Mouse (Mus musculus) embryonic facial prominence, embryonic 13.5 days (tissue): ENCODE measurements around the gene Vps26a. TPM values are rescaled to one million over a fixed set of nuclear protein-coding genes. Genes with fewer than 3 reads are reported as not detected.

ENCODE experiments used
- ATAC-seq: fragments of 200-750 bp; cut with Nextera tagmentation; 2 replicates; pipeline ENCODE4 v1.8.0; 2017; ENCODE audit warnings: low read depth; ENCODE audit not compliant: insufficient number of reproducible peaks, insufficient read depth, low FRiP score, low TSS enrichment
- H3K27ac ChIP-seq: fragments of 300-500 bp; sonication (generic); 2 replicates; pipeline ENCODE4 v1.5.1; 2015; ENCODE audit warnings: moderate library complexity, mild to moderate bottlenecking, inconsistent platforms
- H3K27me3 ChIP-seq: fragments of 300-500 bp; sonication (generic); 2 replicates; pipeline ENCODE4 v1.6.1; 2015; ENCODE audit warnings: mild to moderate bottlenecking, inconsistent platforms
- H3K36me3 ChIP-seq: fragments of 300-500 bp; sonication (generic); 2 replicates; pipeline ENCODE4 v1.6.1; 2015; ENCODE audit warnings: mild to moderate bottlenecking, inconsistent platforms
- H3K4me1 ChIP-seq: fragments of 300-500 bp; sonication (generic); 2 replicates; pipeline ENCODE4 v1.6.1; 2015; ENCODE audit warnings: inconsistent platforms
- H3K4me2 ChIP-seq: fragments of 300-500 bp; sonication (generic); 2 replicates; pipeline ENCODE4 v1.6.1; 2015; ENCODE audit warnings: moderate library complexity, mild to moderate bottlenecking, inconsistent platforms
- H3K4me3 ChIP-seq: fragments of 300-500 bp; sonication (generic); 2 replicates; pipeline ENCODE4 v1.5.1; 2015; ENCODE audit warnings: mild to moderate bottlenecking, inconsistent platforms
- H3K9ac ChIP-seq: fragments of 300-500 bp; sonication (generic); 2 replicates; pipeline ENCODE4 v1.6.1; 2015; ENCODE audit warnings: mild to moderate bottlenecking, inconsistent platforms
- H3K9me3 ChIP-seq: fragments of 300-500 bp; sonication (generic); 2 replicates; pipeline ENCODE4 v1.6.1; 2016; ENCODE audit warnings: inconsistent platforms
- WGBS: fragments of 180-500 bp; shearing (Covaris S2); methylation state at CpG from one replicate; pipeline ENCODE4 v1.1.7; 2015; ENCODE audit warnings: mixed read lengths; 5-methylcytosine and 5-hydroxymethylcytosine counted together
- polyA plus RNA-seq: library from polyadenylated mRNA; unstranded; fragments of >200 nt; fragmentation: Nextera tagmentation; extraction: Ambion mirVana; gene quantifications from 2 replicates; pipeline ENCODE4 v1.2.1, GENCODE M21; 2015

Gene Vps26a
- polyA plus RNA-seq, 1 experiment from 2014 or later, result 76.0 TPM

- peak overlapping the region; percentile 33 for H3K4me3 ChIP-seq
- H3K27ac ChIP-seq, result no peak overlapping the region
- H3K9ac ChIP-seq, result peak overlapping the region; percentile 59; the same call in 1 of the 2 replicates
- WGBS, result 6% methylated on average over 11 of the region's 11 CpGs
- H3K4me1 ChIP-seq, result 0 out of 2 replicates have a peak, but pooled peaks cover 6% of the 10 kb centered on the region
- no peaks in the 10 kb centered on the region for H3K9me3 ChIP-seq
- H3K27me3 ChIP-seq, result peaks cover 23% of the 10 kb centered on the region
- peak overlapping the region; percentile 64 for H3K4me2 ChIP-seq
- no peaks in the 10 kb centered on the region for H3K36me3 ChIP-seq
- no peak for ATAC-seq
Observed at GRCm38 (mm10) chr10:62508459-62508858, 21.9 kb upstream of the Vps26a start.

- peak overlapping the region; percentile 33 for H3K4me3 ChIP-seq
Observed at GRCm38 (mm10) chr10:62507591-62508308, 21.1 kb upstream of the Vps26a start.

GRCm38 (mm10) chr10:62507071-62507470, 20.5 kb upstream of the Vps26a start:
- Histone ChIP-seq H3K4me1 (0 out of 2 replicates have a peak, but pooled peaks cover 6% of the 10 kb centered on the region), H3K9ac (no peak overlapping the region), H3K4me3 (no peak overlapping the region), H3K27ac (no peak overlapping the region), H3K4me2 (no peak overlapping the region), H3K9me3 (no peaks in the 10 kb centered on the region), H3K27me3 (peaks cover 23% of the 10 kb centered on the region), H3K36me3 (no peaks in the 10 kb centered on the region)
- ATAC-seq, result no peak
- WGBS, result 85% methylated on average over 4 of the region's 4 CpGs

More at GRCm38 (mm10) chr10:62507591-62508308, 21.1 kb upstream of the Vps26a start:
- peaks cover 23% of the 10 kb centered on the region for H3K27me3 ChIP-seq
- 0 out of 2 replicates have a peak, but pooled peaks cover 6% of the 10 kb centered on the region for H3K4me1 ChIP-seq
- H3K9ac ChIP-seq, result peak overlapping the region; percentile 59
- no peaks in the 10 kb centered on the region for H3K36me3 ChIP-seq
- peak overlapping the region; percentile 64 for H3K4me2 ChIP-seq
- no peak overlapping the region for H3K27ac ChIP-seq
- H3K9me3 ChIP-seq, result no peaks in the 10 kb centered on the region
- no peak for ATAC-seq
- 13% methylated on average over 18 of the region's 18 CpGs for WGBS

GRCm38 (mm10) chr10:62506019-62506556, 19.5 kb upstream of the Vps26a start:
- Histone ChIP-seq H3K9me3 (no peaks in the 10 kb centered on the region), H3K4me2 (no peak overlapping the region), H3K27me3 (peaks cover 23% of the 10 kb centered on the region), H3K36me3 (no peaks in the 10 kb centered on the region), H3K27ac (no peak overlapping the region), H3K4me3 (no peak overlapping the region), H3K9ac (no peak overlapping the region), H3K4me1 (0 out of 2 replicates have a peak, but pooled peaks cover 6% of the 10 kb centered on the region)
- 83% methylated on average over 17 of the region's 17 CpGs for WGBS
- no peak for ATAC-seq

- Histone ChIP-seq H3K4me3 (no peak overlapping the region), H3K9ac (no peak overlapping the region), H3K4me2 (no peak overlapping the region), H3K27ac (no peak overlapping the region), H3K27me3 (peaks cover 23% of the 10 kb centered on the region), H3K36me3 (no peaks in the 10 kb centered on the region), H3K4me1 (0 out of 2 replicates have a peak, but pooled peaks cover 6% of the 10 kb centered on the region), H3K9me3 (no peaks in the 10 kb centered on the region)
- ATAC-seq, result no peak
- WGBS, result 79% methylated on average over 9 of the region's 9 CpGs
Observed at GRCm38 (mm10) chr10:62505224-62505983, 18.8 kb upstream of the Vps26a start.

- H3K4me2 ChIP-seq, result no peak overlapping the region
- H3K9me3 ChIP-seq, result no peaks in the 10 kb centered on the region
- no peak for ATAC-seq
- WGBS, result 75% methylated on average over 12 of the region's 12 CpGs
- no peak overlapping the region for H3K27ac ChIP-seq
- no peak overlapping the region for H3K4me3 ChIP-seq
- no peak overlapping the region for H3K9ac ChIP-seq
- H3K36me3 ChIP-seq, result no peaks in the 10 kb centered on the region
- 0 out of 2 replicates have a peak, but pooled peaks cover 6% of the 10 kb centered on the region for H3K4me1 ChIP-seq
- peaks cover 22% of the 10 kb centered on the region for H3K27me3 ChIP-seq
Observed at GRCm38 (mm10) chr10:62503836-62504628, 17.4 kb upstream of the Vps26a start.

- WGBS, result 76% methylated on average over 4 of the region's 4 CpGs
- Histone ChIP-seq H3K36me3 (no peaks in the 10 kb centered on the region), H3K9me3 (no peaks in the 10 kb centered on the region), H3K9ac (no peak overlapping the region), H3K27me3 (peaks cover 16% of the 10 kb centered on the region), H3K27ac (no peak overlapping the region), H3K4me2 (no peak overlapping the region), H3K4me1 (0 out of 2 replicates have a peak, but pooled peaks cover 1% of the 10 kb centered on the region), H3K4me3 (no peak overlapping the region)
- ATAC-seq, result no peak
Observed at GRCm38 (mm10) chr10:62503353-62503752, 16.7 kb upstream of the Vps26a start.

GRCm38 (mm10) chr10:62501951-62502350, 15.3 kb upstream of the Vps26a start:
- Histone ChIP-seq H3K36me3 (no peaks in the 10 kb centered on the region), H3K4me3 (no peak overlapping the region), H3K27me3 (peaks cover 7% of the 10 kb centered on the region), H3K9ac (no peak overlapping the region), H3K27ac (no peak overlapping the region), H3K4me1 (no peaks in the 10 kb centered on the region), H3K4me2 (no peak overlapping the region), H3K9me3 (no peaks in the 10 kb centered on the region)
- no peak for ATAC-seq
- WGBS, result 80% methylated on average over 7 of the region's 7 CpGs

GRCm38 (mm10) chr10:62500916-62501615, 14.5 kb upstream of the Vps26a start:
- H3K36me3 ChIP-seq, result no peaks in the 10 kb centered on the region

GRCm38 (mm10) chr10:62500088-62500915, 13.7 kb upstream of the Vps26a start:
- Histone ChIP-seq H3K9me3 (no peaks in the 10 kb centered on the region), H3K27me3 (no peaks in the 10 kb centered on the region), H3K36me3 (no peaks in the 10 kb centered on the region), H3K27ac (no peak overlapping the region), H3K4me2 (no peak overlapping the region), H3K4me1 (no peaks in the 10 kb centered on the region), H3K9ac (no peak overlapping the region), H3K4me3 (no peak overlapping the region)
- WGBS, result 21% methylated on average over 15 of the region's 15 CpGs
- ATAC-seq, result no peak

More at GRCm38 (mm10) chr10:62500916-62501615, 14.5 kb upstream of the Vps26a start:
- no peak overlapping the region for H3K27ac ChIP-seq
- no peak overlapping the region for H3K9ac ChIP-seq
- no peak overlapping the region for H3K4me3 ChIP-seq
- ATAC-seq, result no peak
- no peak overlapping the region for H3K4me2 ChIP-seq
- 91% methylated on average over 9 of the region's 9 CpGs for WGBS
- no peaks in the 10 kb centered on the region for H3K9me3 ChIP-seq
- H3K4me1 ChIP-seq, result no peaks in the 10 kb centered on the region
- peaks cover 2% of the 10 kb centered on the region; the same call in 1 of the 2 replicates for H3K27me3 ChIP-seq
